ENCODE assay signal across 28 mouse cellular contexts in genomic region chr14:31722746-31723145, GRCm38 (mm10).
"Had no signal": no experiment of that assay in that cellular context is flagged by ENCODE, and none has a peak within 500 bp of the region (broad histone marks: within the 10 kb centered on the region; RNA-seq: fewer than 3 reads in every experiment).

No protein-coding gene starts in this region.

- H3K4me1 ChIP-seq: embryonic facial prominence, embryonic 10.5 days; embryonic facial prominence, embryonic 12.5 days; embryonic facial prominence, embryonic 13.5 days; embryonic facial prominence, embryonic 15.5 days; forebrain, embryonic 10.5 days; forebrain, embryonic 12.5 days; forebrain, embryonic 13.5 days; forebrain, embryonic 15.5 days had no signal

- H3K4me2 ChIP-seq: embryonic facial prominence, embryonic 12.5 days; embryonic facial prominence, embryonic 13.5 days; embryonic facial prominence, embryonic 15.5 days; forebrain, embryonic 12.5 days; forebrain, embryonic 13.5 days; forebrain, embryonic 15.5 days; heart, embryonic 11.5 days had no signal

- H3K27ac ChIP-seq: embryonic facial prominence, embryonic 10.5 days; embryonic facial prominence, embryonic 12.5 days; embryonic facial prominence, embryonic 13.5 days; embryonic facial prominence, embryonic 15.5 days; forebrain, embryonic 10.5 days; forebrain, embryonic 12.5 days; forebrain, embryonic 13.5 days; forebrain, embryonic 15.5 days; gastrocnemius, adult 2 months; heart, adult 2 months; heart, embryonic 10.5 days had no signal

- H3K9ac ChIP-seq: embryonic facial prominence, embryonic 12.5 days; embryonic facial prominence, embryonic 13.5 days; embryonic facial prominence, embryonic 15.5 days; forebrain, embryonic 12.5 days; forebrain, embryonic 13.5 days; forebrain, embryonic 15.5 days; forebrain, postnatal 0 days had no signal

- H3K4me3 ChIP-seq: embryonic facial prominence, embryonic 10.5 days; embryonic facial prominence, embryonic 12.5 days; embryonic facial prominence, embryonic 13.5 days; embryonic facial prominence, embryonic 15.5 days; erythroblast, embryonic 14.5 days; forebrain, embryonic 10.5 days; forebrain, embryonic 12.5 days; forebrain, embryonic 13.5 days; forebrain, embryonic 15.5 days; gastrocnemius, adult 2 months; heart, adult 2 months; heart, embryonic 10.5 days had no signal

- H3K9me3 ChIP-seq: embryonic facial prominence, embryonic 10.5 days; embryonic facial prominence, embryonic 12.5 days; embryonic facial prominence, embryonic 13.5 days; embryonic facial prominence, embryonic 15.5 days; forebrain, embryonic 10.5 days; forebrain, embryonic 12.5 days; forebrain, embryonic 13.5 days; forebrain, embryonic 15.5 days; heart, embryonic 10.5 days had no signal

- ATAC-seq: forebrain, embryonic 13.5 days; forebrain, embryonic 15.5 days; forebrain, postnatal 0 days had no signal

- DNase-seq: cerebellum, adult 8-10 months; cerebellum, adult 9-10 months; cerebellum, adult 9-11 months; cerebellum, postnatal 10 days; cerebellum, postnatal 14 days; cerebellum, postnatal 25 days; cerebellum, postnatal 36 days; embryo, embryonic 11 days; forebrain, postnatal 0 days; gastrocnemius, adult 2 months; gastrocnemius, postnatal 10 days; gastrocnemius, postnatal 14 days; gastrocnemius, postnatal 25 days; gastrocnemius, postnatal 36 days; heart, adult 11 months; heart, adult 18-20 months; heart, adult 2 months had no signal

- H3K27me3 ChIP-seq: embryonic facial prominence, embryonic 12.5 days; embryonic facial prominence, embryonic 13.5 days; embryonic facial prominence, embryonic 15.5 days; forebrain, embryonic 12.5 days; forebrain, embryonic 13.5 days; forebrain, embryonic 15.5 days had no signal
